Comparison of ENCODE assay signal across 27 mouse cellular contexts in genomic region chr7:135758171-135758570, GRCm38 (mm10). TPM values are rescaled to one million over a fixed set of nuclear protein-coding genes. Genes with fewer than 3 reads are reported as not detected.
DNase-seq lines count a peak whose midpoint lies in the region; ATAC-seq lines count a peak whose summit lies in the region.
"Had no signal": no experiment of that assay in that cellular context is flagged by ENCODE, and none has a peak within 500 bp of the region (broad histone marks: within the 10 kb centered on the region; RNA-seq: fewer than 3 reads in every experiment).

No protein-coding gene starts in this region.

- H3K9me3 ChIP-seq in kidney, embryonic 16.5 days (ENCODE audit: low read length) = no peaks in the 10 kb centered on the region
- no peaks in the 10 kb centered on the region for H3K9me3 ChIP-seq in neural tube, embryonic 13.5 days
- H3K9me3 ChIP-seq: embryonic facial prominence, embryonic 13.5 days; forebrain, embryonic 10.5 days; forebrain, embryonic 15.5 days; liver, embryonic 15.5 days; lung, embryonic 15.5 days; midbrain, embryonic 12.5 days had no signal

- no peak overlapping the region for H3K9ac ChIP-seq in kidney, embryonic 16.5 days (replicated peaks; ENCODE audit: low read length)
- H3K9ac ChIP-seq in neural tube, embryonic 13.5 days = no peak overlapping the region
- H3K9ac ChIP-seq: embryonic facial prominence, embryonic 13.5 days; forebrain, embryonic 15.5 days; liver, embryonic 15.5 days; lung, embryonic 15.5 days; midbrain, embryonic 12.5 days had no signal

- no peak overlapping the region for H3K4me3 ChIP-seq in kidney, embryonic 16.5 days (ENCODE audit: low read length)
- no peak overlapping the region for H3K4me3 ChIP-seq in neural tube, embryonic 13.5 days
- H3K4me3 ChIP-seq: embryonic facial prominence, embryonic 13.5 days; forebrain, embryonic 10.5 days; forebrain, embryonic 15.5 days; liver, embryonic 15.5 days; lung, embryonic 15.5 days; midbrain, embryonic 12.5 days had no signal

- 64% methylated on average over 4 of the region's 4 CpGs for WGBS in kidney, embryonic 16.5 days
- WGBS in neural tube, embryonic 13.5 days = 76% methylated on average over 4 of the region's 4 CpGs

- H3K4me1 ChIP-seq in kidney, embryonic 16.5 days (ENCODE audit: insufficient read depth, low read length) = no peaks in the 10 kb centered on the region
- peaks cover 23% of the 10 kb centered on the region for H3K4me1 ChIP-seq in neural tube, embryonic 13.5 days (replicated peaks)
- H3K4me1 ChIP-seq: embryonic facial prominence, embryonic 13.5 days; liver, embryonic 15.5 days; lung, embryonic 15.5 days; midbrain, embryonic 12.5 days had no signal

- DNase-seq in kidney, adult 18-20 months = peak; percentile 5
- no peak for DNase-seq in neural tube, embryonic 10.5 days (ENCODE audit: extremely low spot score, low spot score)
- DNase-seq in kidney, postnatal 25 days = peak; percentile 31 to 60
- DNase-seq in heart, postnatal 10 days = no peak
- DNase-seq in adrenal gland, postnatal 10 days = no peak
- DNase-seq: adrenal gland, adult 2 months; B cell, adult 2 months; cerebellum, adult 11 months; cerebellum, adult 9-11 months; gastrocnemius, postnatal 25 days; heart, adult 11 months; heart, postnatal 4 days; liver; right cerebral cortex, postnatal 4 days; thymus, adult 2 months; thymus, postnatal 4 days had no signal

- ATAC-seq in kidney, embryonic 16.5 days (ENCODE audit: low FRiP score, low TSS enrichment) = no peak
- ATAC-seq in neural tube, embryonic 13.5 days (ENCODE audit: low read depth) = no peak
- ATAC-seq: forebrain, embryonic 15.5 days; intestine, postnatal 0 days had no signal

- intact Hi-C loops in heart, postnatal 10 days (cut with DNase I) = no loop called here

- H3K27ac ChIP-seq in kidney, embryonic 16.5 days (ENCODE audit: low read length) = no peak overlapping the region
- peak overlapping the region; percentile 81 for H3K27ac ChIP-seq in neural tube, embryonic 13.5 days (replicated peaks)
- H3K27ac ChIP-seq: embryonic facial prominence, embryonic 13.5 days; forebrain, embryonic 10.5 days; forebrain, embryonic 15.5 days; liver, embryonic 15.5 days; lung, embryonic 15.5 days; midbrain, embryonic 12.5 days; stomach, postnatal 0 days had no signal

- H3K36me3 ChIP-seq in kidney, embryonic 16.5 days (ENCODE audit: insufficient read depth, low read length) = no peaks in the 10 kb centered on the region
- H3K36me3 ChIP-seq in neural tube, embryonic 13.5 days = no peaks in the 10 kb centered on the region
- H3K36me3 ChIP-seq: embryonic facial prominence, embryonic 13.5 days; forebrain, embryonic 10.5 days; forebrain, embryonic 15.5 days; liver, embryonic 15.5 days; lung, embryonic 15.5 days; midbrain, embryonic 12.5 days had no signal

- no peaks in the 10 kb centered on the region for H3K27me3 ChIP-seq in kidney, embryonic 16.5 days (ENCODE audit: insufficient read depth, low read length)
- no peaks in the 10 kb centered on the region for H3K27me3 ChIP-seq in neural tube, embryonic 13.5 days
- H3K27me3 ChIP-seq: embryonic facial prominence, embryonic 13.5 days; forebrain, embryonic 15.5 days; liver, embryonic 15.5 days; lung, embryonic 15.5 days; midbrain, embryonic 12.5 days had no signal

- H3K4me2 ChIP-seq in kidney, embryonic 16.5 days (replicated peaks; ENCODE audit: low read depth, low read length) = no peak overlapping the region
- no peak overlapping the region for H3K4me2 ChIP-seq in neural tube, embryonic 13.5 days
- H3K4me2 ChIP-seq: embryonic facial prominence, embryonic 13.5 days; forebrain, embryonic 15.5 days; heart, embryonic 11.5 days; liver, embryonic 15.5 days; lung, embryonic 15.5 days; midbrain, embryonic 12.5 days had no signal

RNA-seq across cellular contexts. Expression of gene Mki67, which starts 42.0 kb away (rescaled TPM):
- polyA plus RNA-seq in kidney, embryonic 16.5 days (2015; fragmentation: Nextera tagmentation; extraction: Ambion mirVana) = 32.6 and 35.8 TPM in 2 replicates
- 5.9 and 8.8 TPM in 2 replicates for polyA plus RNA-seq in neural tube, embryonic 13.5 days (2015; fragmentation: Nextera tagmentation; extraction: Ambion mirVana)
- 10 to 100 TPM; 33.3 to 39.2 TPM for total RNA-seq in heart, postnatal 10 days (2021)
- total RNA-seq in adrenal gland, postnatal 10 days (2021) = 10 to 100 TPM; 35.2 to 52.2 TPM

Comparison
In these comparisons a context has a peak if more than half of its experiments do, and no peak if none do; other contexts are left out.
1. DNase-seq: peak in kidney, adult 18-20 months (single experiment) and kidney, postnatal 25 days (2 of 2); none in neural tube, embryonic 10.5 days (single experiment), heart, postnatal 10 days (0 of 2) and adrenal gland, postnatal 10 days (single experiment).